Mouse (Mus musculus) skeletal muscle tissue, adult 2 months (tissue): ENCODE results near the gene Tepsin.

ENCODE experiments used
- DNase-seq: peaks from one replicate; pipeline ENCODE4 v3.0.0-alpha.2; 2012; ENCODE audit warnings: low read depth, low spot score

Gene Tepsin

DNA sequence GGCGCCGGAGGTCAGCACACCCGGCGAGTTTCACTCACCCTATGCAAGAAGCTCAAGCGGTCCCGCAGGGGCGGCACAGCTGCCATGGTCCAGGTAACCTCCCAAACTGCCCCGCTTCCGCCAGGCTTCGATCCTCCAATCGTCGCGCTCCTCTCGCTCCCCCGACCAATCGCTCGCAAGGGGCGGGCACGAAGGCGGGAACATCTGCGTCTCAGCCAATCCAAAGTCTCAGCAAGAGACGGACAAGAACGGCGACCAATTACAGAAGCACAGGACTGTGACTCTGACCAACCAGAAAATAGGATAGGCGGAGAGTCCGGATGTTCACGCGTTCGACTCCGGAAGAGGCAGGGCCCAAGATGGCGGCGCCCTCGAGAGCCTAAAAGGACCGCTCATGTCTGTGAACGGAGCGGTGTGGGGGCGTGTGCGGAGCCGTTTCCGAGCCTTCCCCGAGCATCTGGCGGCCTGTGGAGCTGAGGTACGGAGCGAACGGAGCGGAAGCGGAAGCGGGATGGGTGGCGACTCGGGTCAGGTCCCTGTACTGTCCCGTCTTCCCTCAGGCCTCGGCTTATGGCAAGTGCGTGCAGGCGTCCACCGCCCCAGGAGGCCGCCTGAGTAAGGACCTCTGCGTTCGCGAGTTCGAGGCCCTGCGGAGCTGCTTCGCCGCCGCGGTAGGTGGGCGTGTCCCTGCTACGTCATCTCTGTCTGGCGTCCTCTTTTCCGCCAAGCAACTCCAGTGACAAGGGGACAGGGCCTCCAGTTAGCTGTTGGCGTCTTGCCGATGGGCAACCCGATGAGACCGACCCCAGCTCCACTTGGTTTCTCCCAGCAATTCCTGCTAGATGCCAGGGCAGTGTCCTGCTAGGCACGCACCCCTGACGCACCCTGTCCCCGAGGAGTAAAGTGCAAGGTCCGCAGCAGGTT lies at the start of gene Tepsin, which contains the start of gene Ndufaf8:
Tepsin (minus strand) TSS at position 144 of the 924 bp plus-strand sequence.
Ndufaf8 (plus strand) TSS at position 341 of the 924 bp plus-strand sequence.
- peak; percentile 99 for DNase-seq

DNA sequence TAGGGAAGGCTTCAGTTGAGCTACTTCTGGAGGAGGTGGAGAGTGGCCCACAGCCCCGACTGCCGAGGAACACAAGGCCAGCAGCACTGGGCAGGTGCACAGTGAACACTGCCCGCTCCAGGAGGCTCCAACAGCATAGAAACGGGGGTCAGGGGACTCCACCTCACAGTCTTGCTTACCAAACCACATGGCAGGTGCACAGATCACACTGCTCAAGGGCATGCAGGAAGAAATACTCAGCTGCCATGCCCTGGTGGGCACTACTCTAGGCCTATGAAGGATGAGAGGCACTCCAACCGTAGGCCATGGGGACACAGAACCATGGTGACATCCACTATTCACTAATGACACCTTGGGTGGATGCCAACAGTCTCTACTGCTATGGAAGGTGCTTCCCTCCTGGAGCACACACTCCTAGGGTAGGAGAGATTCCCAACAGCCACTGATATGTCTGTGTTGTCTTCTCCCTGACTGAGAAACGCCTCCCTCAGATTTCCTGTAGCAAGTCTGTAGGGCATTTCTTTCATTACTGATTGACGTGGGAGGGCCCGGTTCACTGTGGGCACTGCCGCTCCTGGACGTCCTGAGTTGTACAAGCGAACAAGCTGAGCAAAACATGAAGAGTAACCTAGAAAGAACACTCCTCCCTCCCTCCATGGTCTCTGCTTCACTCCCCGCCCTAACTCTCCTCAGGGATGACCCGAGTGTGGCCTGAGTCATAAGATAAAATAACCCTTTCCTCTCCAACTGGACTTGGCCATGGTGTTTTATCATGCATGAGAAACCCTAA lies 45.4 kb upstream of the Tepsin start:
- DNase-seq: no peak

DNA sequence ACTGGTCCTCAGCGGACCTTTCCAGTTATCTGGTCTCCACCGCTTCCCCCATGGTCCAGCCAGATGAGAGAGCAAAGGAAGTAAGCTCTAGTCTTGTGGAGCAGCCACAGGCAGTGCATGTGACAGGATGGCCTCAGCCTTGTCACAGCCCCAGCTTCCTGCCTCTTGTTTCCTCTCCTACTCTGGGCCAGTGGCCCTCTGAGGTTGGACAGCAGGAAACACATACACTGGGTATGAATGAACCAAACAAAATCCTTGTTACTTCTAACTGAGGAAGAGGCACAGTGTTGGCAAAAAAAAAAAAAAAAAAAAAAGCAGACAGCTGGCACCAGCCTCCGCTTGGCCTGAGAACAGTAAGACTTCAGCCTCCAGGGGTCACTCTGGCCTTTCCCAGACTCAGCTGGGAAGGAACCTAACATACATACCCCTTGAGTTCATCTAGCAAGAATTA lies 44.1 kb upstream of the Tepsin start:
- DNase-seq: peak; percentile 65

DNA sequence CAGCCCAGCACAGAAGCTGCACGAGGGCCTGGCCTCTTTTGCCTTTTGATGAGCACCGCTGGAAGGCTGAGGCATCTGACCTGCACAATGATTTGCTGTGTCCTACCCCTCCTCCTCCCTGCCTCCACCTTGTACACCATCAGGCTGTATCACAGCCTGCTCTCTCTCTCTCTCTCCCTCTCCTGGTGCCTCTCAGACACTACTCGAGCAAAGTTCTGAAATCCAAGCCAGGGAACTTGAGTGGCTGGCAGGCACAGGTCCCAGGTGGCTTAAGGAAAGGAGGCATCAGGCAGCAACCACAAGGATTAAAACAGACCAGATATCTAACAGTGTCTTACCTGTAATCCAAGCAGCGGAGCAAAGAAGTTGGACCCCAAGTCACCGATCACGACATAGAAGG lies 41.7 kb upstream of the Tepsin start:
- DNase-seq: peak; percentile 66

DNA sequence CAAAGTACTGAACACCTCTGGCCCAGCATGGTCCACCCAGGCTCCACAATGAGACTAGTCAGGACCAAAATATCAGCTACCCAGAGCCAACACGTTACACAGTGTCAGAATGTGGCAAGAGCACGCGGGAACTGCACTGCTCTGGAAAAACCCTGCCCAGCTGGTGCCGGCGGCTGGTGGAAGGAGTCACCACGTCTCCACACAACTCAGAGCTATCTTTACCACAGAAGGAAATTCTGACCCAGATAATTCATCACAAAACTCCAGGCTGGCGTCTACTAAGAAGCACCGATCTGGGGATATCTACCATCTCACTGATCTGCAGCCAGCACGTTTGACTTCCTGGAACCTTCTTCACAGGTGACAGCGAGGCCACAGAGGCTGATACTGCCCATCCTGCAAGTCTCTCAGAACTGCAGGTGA lies 40.8 kb upstream of the Tepsin start:
- DNase-seq: no peak

DNA sequence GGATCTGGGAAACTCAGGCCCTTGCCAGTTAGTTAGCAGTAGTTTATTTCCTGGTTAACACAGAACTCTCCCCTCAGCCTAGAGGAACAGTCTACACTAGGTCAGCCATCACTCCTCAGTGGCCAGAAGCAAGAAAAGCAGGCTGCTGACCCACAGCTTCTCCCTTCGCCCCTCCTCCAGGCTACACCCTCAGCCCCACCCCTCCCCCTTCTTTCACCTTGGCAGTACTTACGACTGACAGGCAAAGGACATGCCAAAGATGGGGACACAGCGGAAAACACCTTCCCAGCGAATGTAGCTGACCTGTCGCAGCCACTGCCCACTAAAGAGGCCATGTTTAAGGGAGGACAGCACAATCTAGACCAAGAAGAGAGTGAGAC lies 39.1 kb upstream of the Tepsin start:
- no peak for DNase-seq

DNA sequence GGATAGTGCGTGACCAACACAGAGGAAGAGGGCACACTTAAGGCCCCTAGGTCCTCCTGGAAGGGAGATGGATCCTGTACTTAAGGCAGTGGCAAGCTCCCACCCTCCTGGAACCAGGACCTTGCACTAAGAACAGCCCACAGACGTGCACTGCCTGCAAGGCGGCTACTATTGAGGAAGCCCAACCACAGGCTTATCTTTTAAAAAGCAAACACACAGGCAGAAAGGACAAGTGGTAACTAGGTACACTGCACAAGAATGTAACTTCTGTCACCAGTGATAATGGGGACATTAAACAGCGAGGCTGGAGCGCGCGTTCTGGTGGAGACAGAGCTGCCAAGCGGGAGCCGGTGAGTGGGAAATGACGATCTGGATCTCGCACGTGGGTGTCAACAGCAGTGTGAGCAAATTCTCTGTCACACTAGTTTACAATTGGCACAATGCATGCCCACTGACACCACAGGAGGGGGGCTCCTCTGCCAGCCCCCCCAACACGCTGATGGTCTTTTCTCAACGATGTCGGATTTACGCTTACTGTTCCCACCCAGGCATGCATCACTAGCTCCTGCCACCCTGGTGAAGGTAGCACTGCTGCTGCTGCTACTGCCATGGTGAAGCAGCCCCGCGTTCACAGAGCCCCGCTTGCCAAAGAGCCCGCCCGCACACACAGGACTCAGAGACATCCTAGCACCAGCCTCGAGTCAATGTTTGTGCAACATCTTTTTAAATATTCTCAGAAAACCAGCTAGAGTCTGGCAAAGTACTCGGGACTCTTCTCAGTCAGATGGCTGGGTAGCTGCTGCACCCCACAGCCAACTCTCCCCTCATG lies 38.5 kb upstream of the Tepsin start:
- no peak for DNase-seq

DNA sequence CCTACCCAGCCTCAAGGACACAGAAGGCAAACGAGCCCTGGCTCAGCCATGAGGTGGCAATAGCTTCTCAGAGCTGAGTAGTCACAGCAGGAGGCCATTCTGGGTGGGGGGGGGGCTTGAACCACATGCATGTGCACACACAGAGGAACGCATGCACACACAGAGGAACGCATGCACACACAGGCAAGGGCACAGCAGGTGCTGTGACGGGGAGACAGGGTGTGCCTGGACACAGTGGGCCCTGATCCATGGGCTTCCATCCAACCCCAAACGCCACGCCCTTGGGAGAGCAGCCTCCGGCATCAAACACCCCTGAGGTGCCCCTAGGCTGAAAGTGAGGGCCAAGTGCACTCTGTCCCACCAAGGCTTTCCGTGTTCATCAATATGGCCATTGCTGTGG lies 37.7 kb upstream of the Tepsin start:
- DNase-seq: no peak

DNA sequence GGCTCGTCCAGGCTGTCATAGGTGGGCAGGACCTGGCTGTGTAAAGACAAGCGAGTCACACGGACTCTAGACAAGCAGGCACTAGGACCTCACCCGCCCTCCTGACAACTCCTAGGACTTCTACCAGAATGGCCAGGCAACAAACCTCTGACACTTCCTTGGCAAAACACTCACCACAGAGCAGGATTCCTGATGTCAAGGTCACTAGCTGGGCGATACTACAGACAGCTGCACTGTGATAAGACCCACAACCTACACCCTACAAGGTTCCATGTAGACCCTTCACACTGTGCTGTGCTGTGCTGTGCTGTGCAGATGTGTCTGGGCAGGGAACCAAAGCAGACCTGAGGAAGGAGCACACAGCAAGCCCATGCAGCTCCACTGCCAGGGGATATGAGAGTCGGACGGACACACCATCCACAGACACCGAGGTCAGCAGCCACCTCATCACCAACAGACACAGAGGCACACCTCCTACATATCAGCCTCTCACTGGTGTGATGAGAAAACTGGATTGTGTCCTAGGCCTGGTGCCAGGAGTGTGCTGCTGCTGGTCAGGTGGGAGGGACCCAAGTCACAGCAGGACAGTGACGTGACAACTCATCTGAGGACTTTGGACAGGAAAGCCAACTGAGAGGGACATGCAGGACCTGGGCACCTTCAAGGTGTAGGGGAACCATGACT lies 36.5 kb upstream of the Tepsin start:
- DNase-seq: no peak

DNA sequence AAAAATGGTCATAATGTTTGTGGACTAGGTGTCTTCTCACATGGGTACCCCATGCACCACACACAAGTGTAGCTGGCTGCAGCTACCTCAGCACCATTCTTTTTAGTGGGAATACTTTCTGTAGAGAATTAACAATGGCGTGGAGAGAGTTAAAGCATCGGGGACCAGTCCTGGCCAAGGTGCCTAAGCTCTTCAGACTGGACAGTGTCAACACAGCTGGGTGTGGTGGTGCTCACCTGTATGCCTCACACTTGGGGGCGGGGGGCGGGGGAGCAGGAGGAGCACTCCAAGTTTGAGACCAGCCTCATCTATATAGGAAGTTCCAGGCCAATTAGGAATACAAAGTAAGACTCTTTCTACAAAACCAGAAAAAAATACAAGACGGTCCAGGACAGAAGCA lies 35.6 kb upstream of the Tepsin start:
- no peak for DNase-seq

DNA sequence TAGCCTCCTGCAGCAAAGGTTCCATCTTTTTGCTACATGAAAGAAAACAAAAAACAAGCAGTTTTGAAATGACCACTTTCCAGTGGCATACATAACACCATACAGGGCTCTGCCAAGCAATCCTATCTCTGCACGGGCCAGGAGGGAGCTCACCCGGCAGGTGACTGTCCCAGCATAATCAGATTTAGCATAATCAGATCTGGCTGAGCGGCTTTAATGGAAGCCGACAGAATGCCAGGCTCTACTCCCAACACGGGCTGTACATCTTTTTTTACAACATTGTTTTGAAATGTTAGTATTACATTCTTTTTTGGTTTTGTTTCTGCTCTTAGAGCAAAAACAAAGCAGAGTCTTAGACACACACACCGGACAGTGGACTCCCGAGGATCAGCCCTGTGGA lies 30.8 kb upstream of the Tepsin start:
- DNase-seq: no peak

DNA sequence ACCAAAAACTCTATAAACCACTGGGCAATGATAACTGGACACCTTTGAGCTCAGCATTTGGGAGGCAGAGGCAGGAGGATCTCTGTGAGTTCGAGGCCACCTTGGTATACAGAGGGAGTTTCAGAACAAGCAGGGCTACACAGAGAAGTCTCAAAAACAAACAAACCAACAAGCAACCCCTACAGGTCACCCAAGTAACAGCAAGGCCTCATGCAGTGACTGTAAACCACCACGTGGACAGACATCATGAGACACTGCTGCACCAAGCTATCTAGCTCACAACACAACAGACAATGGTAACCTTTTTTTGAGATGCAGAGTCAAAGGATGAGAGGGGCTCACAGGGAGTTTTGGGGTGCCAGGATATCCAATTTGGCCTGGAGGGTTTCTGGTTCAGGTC lies 28.3 kb upstream of the Tepsin start:
- no peak for DNase-seq

DNA sequence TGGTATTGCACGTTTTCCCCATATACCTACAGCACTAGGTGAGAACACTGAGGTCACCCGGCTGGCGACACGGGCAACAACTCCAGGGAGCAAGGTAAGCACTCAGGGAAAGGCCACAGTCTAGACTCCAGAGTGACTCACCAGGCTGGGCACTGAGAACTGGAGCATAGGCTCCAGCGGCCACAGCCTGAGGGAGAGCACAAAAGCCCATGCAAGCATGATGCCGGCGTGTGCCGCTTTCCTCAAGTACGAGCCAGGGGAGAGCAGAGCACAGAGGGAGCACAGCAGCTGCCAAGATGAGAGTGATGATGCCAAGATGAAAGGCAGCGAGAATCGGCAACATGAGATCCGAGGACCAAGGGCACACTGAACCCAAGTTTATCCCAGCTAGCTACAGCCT lies 23.6 kb upstream of the Tepsin start:
- peak; percentile 70 for DNase-seq

DNA sequence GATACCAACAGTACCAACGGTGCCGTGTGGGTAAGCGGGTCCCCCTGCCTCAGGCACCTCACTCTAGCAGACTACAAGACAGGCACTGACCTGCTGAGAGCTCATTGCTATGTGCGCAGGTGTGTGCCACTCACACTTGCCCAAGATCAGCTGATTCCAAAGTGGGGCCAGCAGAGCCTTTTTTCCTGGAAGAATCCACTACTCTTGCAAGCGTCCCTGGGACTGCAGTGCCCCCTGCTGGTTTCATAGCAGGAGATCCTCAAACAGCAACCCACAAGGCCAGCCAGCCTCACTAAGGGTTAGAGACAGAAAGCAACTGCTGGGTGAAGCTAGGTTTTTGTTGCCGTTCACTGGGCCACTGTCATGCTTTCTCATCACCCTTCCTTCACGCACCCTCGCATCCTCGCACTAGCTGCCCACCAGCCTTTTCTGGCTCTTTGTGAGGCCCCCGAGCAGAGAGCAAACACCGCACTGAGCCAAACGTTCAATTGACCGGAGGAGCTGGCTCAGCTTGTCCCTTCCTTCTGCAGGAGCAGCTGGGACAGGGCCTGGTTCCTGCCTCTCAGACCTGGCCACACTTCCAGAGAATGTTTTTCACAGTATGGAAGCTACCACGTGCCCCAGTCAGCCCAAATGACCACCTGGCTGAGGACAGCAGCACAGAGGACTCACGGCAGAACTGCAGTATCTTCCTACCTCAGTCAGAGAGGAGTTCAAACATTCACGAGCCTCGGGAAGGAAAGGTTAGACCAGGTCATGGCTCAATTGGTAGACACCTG lies 22.3 kb upstream of the Tepsin start:
- DNase-seq: no peak

DNA sequence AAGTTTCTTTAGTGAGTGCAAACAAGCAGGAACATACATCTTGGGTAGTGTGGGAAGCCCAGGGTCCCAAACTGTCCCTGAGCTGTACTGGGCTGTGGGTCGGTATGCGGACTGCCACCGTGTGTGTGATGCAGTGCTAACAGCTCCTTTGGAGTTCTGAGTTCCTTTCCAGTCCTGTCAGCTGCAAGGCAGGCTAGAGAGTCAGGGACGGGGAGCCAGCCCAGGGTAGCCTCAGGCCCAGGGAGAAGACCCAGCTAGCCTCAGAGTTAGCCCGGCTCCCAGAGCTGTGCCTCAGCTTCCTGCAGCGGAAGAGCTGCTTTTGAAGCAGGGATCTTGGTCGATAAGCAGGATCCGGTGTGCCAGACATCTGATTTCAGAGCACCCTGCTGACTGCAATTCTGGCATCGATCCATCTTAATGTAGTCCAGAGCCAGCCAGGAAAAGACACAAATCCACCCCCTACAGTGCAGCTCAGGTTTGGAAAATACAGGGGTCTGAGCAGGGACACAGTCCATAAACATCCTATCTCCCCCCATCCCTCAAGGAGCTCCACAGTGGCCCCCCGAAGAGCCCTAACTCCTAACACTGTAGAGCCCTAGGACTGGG lies 21.5 kb upstream of the Tepsin start:
- no peak for DNase-seq

DNA sequence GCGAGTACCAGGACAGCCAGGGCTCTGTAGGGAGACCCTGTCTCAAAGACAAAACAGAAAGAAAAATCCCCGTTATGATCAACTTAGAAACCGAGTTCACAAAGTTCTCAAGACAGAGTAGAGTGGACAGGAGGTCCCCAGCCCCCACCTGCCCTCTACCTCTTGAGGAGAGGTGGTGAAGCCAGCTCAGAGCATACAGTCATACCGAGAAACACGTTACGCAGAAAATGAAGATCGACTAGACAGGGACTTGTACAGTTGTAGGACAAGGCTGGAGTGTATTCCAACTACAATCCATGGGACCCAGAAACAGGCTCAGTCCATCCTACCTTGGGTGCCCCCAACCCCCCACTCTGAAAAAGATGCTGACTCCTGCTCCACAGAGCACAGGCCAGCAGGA lies 20.6 kb upstream of the Tepsin start:
- no peak for DNase-seq

DNA sequence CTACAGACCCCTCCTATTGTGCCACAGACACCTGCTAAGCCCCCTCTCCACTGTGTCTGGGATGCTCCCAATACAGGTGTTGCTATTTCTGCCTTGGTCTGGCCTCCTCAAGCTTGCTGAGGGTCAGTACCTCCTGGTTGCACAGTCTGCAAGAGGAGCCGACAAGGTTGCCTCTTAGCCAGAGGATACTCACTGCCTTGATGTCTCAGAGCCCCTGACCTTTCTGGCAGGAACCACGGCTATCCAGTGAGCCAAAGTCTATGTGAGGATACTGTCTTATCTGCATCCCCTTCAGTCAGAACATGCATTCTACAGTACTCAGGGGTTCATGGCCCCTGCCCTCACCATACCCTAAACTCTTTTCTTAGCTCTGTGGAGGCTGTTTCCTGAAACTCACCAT lies 19.1 kb upstream of the Tepsin start:
- DNase-seq: no peak

DNA sequence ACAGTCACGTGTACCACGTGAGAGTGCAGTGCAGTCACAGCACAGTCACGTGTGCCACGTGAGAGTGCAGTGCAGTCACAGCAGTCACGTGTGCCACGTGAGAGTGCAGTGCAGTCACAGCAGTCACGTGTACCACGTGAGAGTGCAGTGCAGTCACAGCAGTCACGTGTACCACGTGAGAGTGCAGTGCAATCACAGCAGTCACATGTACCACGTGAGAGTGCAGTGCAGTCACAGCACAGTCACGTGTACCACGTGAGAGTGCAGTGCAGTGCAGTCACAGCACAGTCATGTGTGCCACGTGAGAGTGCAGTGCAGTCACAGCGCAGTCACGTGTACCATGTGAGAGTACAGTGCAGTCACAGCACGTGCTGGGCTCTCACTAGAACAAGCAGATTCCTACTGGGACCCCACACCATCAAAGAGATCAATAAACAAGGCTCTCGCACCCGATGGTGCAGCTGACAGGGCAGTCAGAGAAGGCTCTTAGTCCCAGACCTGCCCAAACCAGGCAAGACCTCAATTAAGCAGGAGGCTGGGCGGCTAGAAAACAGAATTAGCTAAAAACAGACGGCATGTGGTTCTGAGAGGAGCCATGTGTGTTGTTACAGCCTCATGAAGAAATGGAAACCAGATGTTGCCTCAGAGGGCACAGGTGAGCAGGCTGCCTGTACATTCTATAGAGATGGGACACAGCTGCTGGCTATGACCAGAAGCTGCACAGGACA lies 16.1 kb upstream of the Tepsin start:
- no peak for DNase-seq

DNA sequence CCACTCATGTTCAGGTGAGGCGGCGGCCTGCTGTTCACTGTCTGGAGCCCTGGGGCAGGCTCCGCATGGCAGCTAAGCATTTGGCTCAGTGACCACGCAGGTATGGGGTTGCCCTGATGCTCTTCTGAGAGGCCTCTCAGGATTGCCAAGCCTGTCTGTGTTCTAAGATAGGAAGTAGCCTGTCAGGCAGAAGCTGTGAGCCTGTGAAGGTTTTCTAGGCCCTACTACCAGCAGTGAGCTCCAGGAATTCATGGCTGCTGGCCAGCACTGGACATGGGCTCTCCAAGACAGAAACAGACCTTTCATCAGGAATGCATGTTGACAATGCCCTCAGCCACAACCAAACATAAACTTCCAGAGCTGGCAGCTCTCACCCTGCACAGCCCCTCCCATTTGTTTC lies 13.6 kb upstream of the Tepsin start:
- DNase-seq: no peak
